Mouse (Mus musculus) E14TG2a.4 (cell line): ENCODE data around the gene Sugct.

Source experiments
- CTCF ChIP-seq: conservative IDR thresholded peaks from 2 replicates; pipeline ENCODE4 v1.5.1; 2014; ENCODE audit warnings: low read length
- NANOG ChIP-seq: IDR thresholded peaks from 2 replicates; pipeline ENCODE4 v1.6.1; 2014; ENCODE audit warnings: borderline replicate concordance, low read length, mixed read lengths

GRCm38 (mm10) chr13:17065552-17065951, 629.8 kb downstream of the Sugct start:
- TF ChIP-seq CTCF = no peak
- peak; percentile 80; the same call in 1 of the 2 replicates for TF ChIP-seq NANOG
